Mouse (Mus musculus): ENCODE data around the gene Olfr380. TPM values are rescaled to one million over a fixed set of nuclear protein-coding genes. Genes with fewer than 3 reads are reported as not detected.

The Olfr380 gene
- polyA plus RNA-seq (2014; fragmentation: Illumina TruSeq; extraction: RNeasy Lipid Tissue Mini Kit (QIAGEN cat#74804); ENCODE audit: low read depth, low replicate concordance): not detected

GRCm38 (mm10) chr11:73457408-73457807 lies at the start of gene Olfr380:
Gene Olfr380 (minus strand): TSS chr11:73457508.

GRCm38 (mm10) chr11:73491503-73491902 lies 34.2 kb upstream of the Olfr380 start, which contains the start of gene Olfr381:
Gene Olfr381 (minus strand): TSS chr11:73491603.

GRCm38 (mm10) chr11:73428377-73428776 lies 28.9 kb downstream of the Olfr380 start, which contains the start of gene Olfr378:
Gene Olfr378 (minus strand): TSS chr11:73428477.

Other genes with a start within 250 kb of the Olfr380 start
- gene Trpv1, start 223.2 kb downstream of the Olfr380 start, polyA plus RNA-seq (2014; fragmentation: Illumina TruSeq; extraction: RNeasy Lipid Tissue Mini Kit (QIAGEN cat#74804); ENCODE audit: low read depth, low replicate concordance): 0.35 TPM
- 0.29 TPM for gene Trpv3, start 190.1 kb downstream of the Olfr380 start, polyA plus RNA-seq (2014; fragmentation: Illumina TruSeq; extraction: RNeasy Lipid Tissue Mini Kit (QIAGEN cat#74804); ENCODE audit: low read depth, low replicate concordance)
- gene Aspa, start 127.9 kb downstream of the Olfr380 start, polyA plus RNA-seq (2014; fragmentation: Illumina TruSeq; extraction: RNeasy Lipid Tissue Mini Kit (QIAGEN cat#74804); ENCODE audit: low read depth, low replicate concordance): 33.6 TPM
- not detected for gene Gm49340, start 127.8 kb downstream of the Olfr380 start, polyA plus RNA-seq (2014; fragmentation: Illumina TruSeq; extraction: RNeasy Lipid Tissue Mini Kit (QIAGEN cat#74804); ENCODE audit: low read depth, low replicate concordance)
- gene Spata22, start 127.8 kb downstream of the Olfr380 start, polyA plus RNA-seq (2014; fragmentation: Illumina TruSeq; extraction: RNeasy Lipid Tissue Mini Kit (QIAGEN cat#74804); ENCODE audit: low read depth, low replicate concordance): 3.1 TPM
- gene Olfr20, start 106.7 kb downstream of the Olfr380 start, polyA plus RNA-seq (2014; fragmentation: Illumina TruSeq; extraction: RNeasy Lipid Tissue Mini Kit (QIAGEN cat#74804); ENCODE audit: low read depth, low replicate concordance): not detected
- not detected for gene Olfr376, start 86.3 kb downstream of the Olfr380 start, polyA plus RNA-seq (2014; fragmentation: Illumina TruSeq; extraction: RNeasy Lipid Tissue Mini Kit (QIAGEN cat#74804); ENCODE audit: low read depth, low replicate concordance)
- gene Olfr1, start 57.9 kb downstream of the Olfr380 start, polyA plus RNA-seq (2014; fragmentation: Illumina TruSeq; extraction: RNeasy Lipid Tissue Mini Kit (QIAGEN cat#74804); ENCODE audit: low read depth, low replicate concordance): not detected
- gene Olfr378, start 29.0 kb downstream of the Olfr380 start, polyA plus RNA-seq (2014; fragmentation: Illumina TruSeq; extraction: RNeasy Lipid Tissue Mini Kit (QIAGEN cat#74804); ENCODE audit: low read depth, low replicate concordance): not detected
- gene Olfr381, start 34.1 kb upstream of the Olfr380 start, polyA plus RNA-seq (2014; fragmentation: Illumina TruSeq; extraction: RNeasy Lipid Tissue Mini Kit (QIAGEN cat#74804); ENCODE audit: low read depth, low replicate concordance): not detected
- not detected for gene Olfr382, start 59.7 kb upstream of the Olfr380 start, polyA plus RNA-seq (2014; fragmentation: Illumina TruSeq; extraction: RNeasy Lipid Tissue Mini Kit (QIAGEN cat#74804); ENCODE audit: low read depth, low replicate concordance)
- gene Olfr385, start 135.5 kb upstream of the Olfr380 start, polyA plus RNA-seq (2014; fragmentation: Illumina TruSeq; extraction: RNeasy Lipid Tissue Mini Kit (QIAGEN cat#74804); ENCODE audit: low read depth, low replicate concordance): not detected
- gene Olfr384, start 141.1 kb upstream of the Olfr380 start, polyA plus RNA-seq (2014; fragmentation: Illumina TruSeq; extraction: RNeasy Lipid Tissue Mini Kit (QIAGEN cat#74804); ENCODE audit: low read depth, low replicate concordance): not detected
- not detected for gene Zfp735, start 231.3 kb upstream of the Olfr380 start, polyA plus RNA-seq (2014; fragmentation: Illumina TruSeq; extraction: RNeasy Lipid Tissue Mini Kit (QIAGEN cat#74804); ENCODE audit: low read depth, low replicate concordance)

All from adrenal gland, adult 10 weeks (tissue).